Mouse (Mus musculus) MEL (cell line): ENCODE data around the gene C1qtnf1.

ENCODE experiments used
- CTCF ChIP-seq, 3 experiments: IDR thresholded peaks in 2 of 3; conservative IDR thresholded peaks in 1 of 3; 2 replicates each; pipeline ENCODE4 v1.5.1; 2011 to 2012; ENCODE audit warnings: low read length in 3 of 3, low read depth in 2 of 3, mild to moderate bottlenecking in 2 of 3, improper control_type of control experiment in 1 of 3, inconsistent platforms in 1 of 3, mixed read lengths in 1 of 3, moderate library complexity in 1 of 3; ENCODE audit not compliant: control insufficient read depth in 1 of 3, insufficient read depth in 1 of 3, poor library complexity in 1 of 3, severe bottlenecking in 1 of 3
- EP300 ChIP-seq, 2 experiments: IDR thresholded peaks; 2 replicates each; pipeline ENCODE4 v1.6.1; 2011; ENCODE audit warnings: improper control_type of control experiment in 2 of 2, low read length in 2 of 2, low read depth in 1 of 2, mild to moderate bottlenecking in 1 of 2
- ETS1 ChIP-seq: IDR thresholded peaks from 2 replicates; pipeline ENCODE4 v1.6.1; 2012; ENCODE audit warnings: low read depth, mild to moderate bottlenecking, inconsistent platforms, low read length, improper control_type of control experiment, moderate library complexity
- GABPA ChIP-seq: IDR thresholded peaks from 2 replicates; pipeline ENCODE4 v1.6.1; 2012; ENCODE audit warnings: low read depth, mild to moderate bottlenecking, inconsistent platforms, low read length, improper control_type of control experiment, moderate library complexity
- GATA1 ChIP-seq: IDR thresholded peaks from 2 replicates; pipeline ENCODE4 v1.6.1; 2011; ENCODE audit warnings: low read depth, low read length, improper control_type of control experiment
- HCFC1 ChIP-seq: IDR thresholded peaks from 2 replicates; pipeline ENCODE4 v1.6.1; 2012; ENCODE audit warnings: low read depth, mild to moderate bottlenecking, inconsistent platforms, low read length, improper control_type of control experiment, moderate library complexity
- MAFK ChIP-seq: IDR thresholded peaks from 2 replicates; pipeline ENCODE4 v1.6.1; 2011; ENCODE audit warnings: low read depth, mild to moderate bottlenecking, low read length, improper control_type of control experiment, borderline replicate concordance
- NELFE ChIP-seq: IDR thresholded peaks from 2 replicates; pipeline ENCODE4 v1.6.1; 2011; ENCODE audit warnings: low read depth, low read length, improper control_type of control experiment
- POLR2A ChIP-seq, 2 experiments: IDR thresholded peaks; 2 replicates each; pipeline ENCODE4 v1.6.1; 2011 to 2012; ENCODE audit warnings: low read length in 2 of 2, mild to moderate bottlenecking in 2 of 2, control low read depth in 1 of 2, improper control_type of control experiment in 1 of 2, low read depth in 1 of 2, moderate library complexity in 1 of 2; ENCODE audit not compliant: control insufficient read depth in 1 of 2, insufficient read depth in 1 of 2, poor library complexity in 1 of 2
- POLR2AphosphoS2 ChIP-seq: IDR thresholded peaks from 2 replicates; pipeline ENCODE4 v1.6.1; 2011; ENCODE audit warnings: low read length, improper control_type of control experiment
- POLR2AphosphoS5 ChIP-seq: IDR thresholded peaks from 2 replicates; pipeline ENCODE4 v1.6.1; 2012; ENCODE audit warnings: low read depth, borderline replicate concordance, mild to moderate bottlenecking, inconsistent platforms, low read length, moderate library complexity, mixed read lengths
- SIN3A ChIP-seq: IDR thresholded peaks from 2 replicates; pipeline ENCODE4 v1.6.1; 2012; ENCODE audit warnings: low read length, improper control_type of control experiment, inconsistent platforms
- ZC3H11A ChIP-seq: IDR thresholded peaks from 2 replicates; pipeline ENCODE4 v1.6.1; 2012; ENCODE audit warnings: low read depth, mild to moderate bottlenecking, inconsistent platforms, low read length, improper control_type of control experiment

DNA sequence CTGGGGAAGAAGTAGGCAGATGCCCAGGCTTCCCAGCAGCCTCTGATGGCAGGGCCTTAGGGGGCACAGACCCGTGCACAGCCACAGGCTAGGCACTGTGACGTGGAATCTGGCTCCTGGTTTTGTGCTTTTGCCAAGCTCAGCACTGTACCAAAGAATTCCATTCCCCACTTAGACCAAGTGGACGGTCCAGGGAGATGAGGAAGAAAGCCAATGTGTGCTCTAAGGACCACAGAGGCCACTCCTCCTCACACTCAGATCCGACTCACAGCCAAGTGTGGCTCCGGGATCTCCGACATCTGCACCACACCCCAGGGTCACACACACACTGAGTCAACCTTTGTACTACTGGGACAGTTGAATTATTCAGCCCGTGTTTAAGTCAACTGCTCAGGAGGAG lies 12.0 kb upstream of the C1qtnf1 start:
- TF ChIP-seq POLR2AphosphoS5 (no peak), CTCF (IDR thresholded peaks at IDR 0.05 in 2 of 3, conservative IDR thresholded peaks at IDR 0.05 in 1 of 3; ENCODE audit: control insufficient read depth in 1 of 3, insufficient read depth in 1 of 3, low read depth in 2 of 3, low read length in 3 of 3, poor library complexity in 1 of 3, severe bottlenecking in 1 of 3) (no peak), HCFC1 (no peak), POLR2A (IDR thresholded peaks at IDR 0.05; ENCODE audit: control insufficient read depth in 1 of 2, insufficient read depth in 1 of 2, low read depth in 1 of 2, low read length in 2 of 2, poor library complexity in 1 of 2) (no peak), NELFE (no peak), GATA1 (no peak), MAFK (no peak), GABPA (no peak), SIN3A (no peak), ETS1 (no peak), POLR2AphosphoS2 (no peak), EP300 (IDR thresholded peaks at IDR 0.05; ENCODE audit: low read depth in 1 of 2, low read length in 2 of 2) (no peak), ZC3H11A (no peak)
